Comparison of ENCODE assay signal across 23 mouse cellular contexts in genomic region chr11:59460459-59460858, GRCm38 (mm10).
"Had no signal": no experiment of that assay in that cellular context is flagged by ENCODE, and none has a peak within 500 bp of the region (broad histone marks: within the 10 kb centered on the region; RNA-seq: fewer than 3 reads in every experiment).

No protein-coding gene starts in this region.

- H3K27me3 ChIP-seq: heart, embryonic 12.5 days; hindbrain, embryonic 12.5 days; intestine, embryonic 15.5 days; kidney, embryonic 15.5 days; limb, embryonic 12.5 days had no signal

- H3K4me1 ChIP-seq: hindbrain, embryonic 10.5 days; hindbrain, embryonic 12.5 days; intestine, embryonic 15.5 days had no signal

- H3K4me3 ChIP-seq: heart, adult 2 months; heart, embryonic 12.5 days; hindbrain, embryonic 10.5 days; hindbrain, embryonic 12.5 days; intestine, embryonic 15.5 days; kidney, embryonic 15.5 days; limb, embryonic 12.5 days had no signal

- DNase-seq: forebrain, postnatal 0 days; gastrocnemius, postnatal 14 days; gastrocnemius, postnatal 36 days; heart, adult 2 months; heart, postnatal 10 days; heart, postnatal 4 days; kidney, adult 11 months; kidney, adult 2 months; kidney, adult 9 months; kidney, postnatal 14 days; kidney, postnatal 36 days; layer of hippocampus, adult 9-11 months; layer of hippocampus, postnatal 36 days; left cerebral cortex, postnatal 4 days; liver had no signal

- H3K27ac ChIP-seq: heart, adult 2 months; hindbrain, embryonic 10.5 days; hindbrain, embryonic 12.5 days; hindbrain, embryonic 14.5 days; intestine, embryonic 15.5 days; kidney, postnatal 0 days; limb, embryonic 12.5 days had no signal
